Mouse (Mus musculus): ENCODE measurements at regions not wholly inside any gene's neighbourhood (a gene's known extent, or its start where the extent isn't known, plus 50 kb on each side); places are given as distances from the start of the nearest gene placed in this dataset.

DNA sequence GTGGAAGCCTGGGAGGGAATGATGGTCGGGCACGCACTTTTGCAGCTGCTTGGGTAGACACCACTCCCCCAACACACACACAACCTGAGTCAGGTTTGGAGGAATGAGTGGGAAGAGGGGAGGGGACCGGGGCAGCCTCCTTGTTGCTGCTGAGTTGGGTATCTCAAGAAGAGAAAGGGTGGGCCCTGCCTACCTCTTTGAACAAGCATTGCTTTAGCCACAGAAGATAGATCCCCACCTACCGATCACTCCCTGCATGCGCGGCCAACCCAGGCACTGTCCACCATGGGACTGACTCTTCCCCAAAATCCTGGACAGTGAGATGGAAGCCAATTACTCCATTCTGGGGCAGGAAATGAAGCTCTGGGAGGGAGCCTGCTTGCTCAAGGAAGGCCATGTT, 243.2 kb downstream of the Cbln1 start:
- ATAC-seq (ENCODE audit: low read depth) (no peak), DNase-seq (no peak)
- no peak overlapping the region for H3K4me3 ChIP-seq (replicated peaks)
- H3K4me2 ChIP-seq = no peak overlapping the region
- H3K9me3 ChIP-seq (replicated peaks) = no peaks in the 10 kb centered on the region
- H3K4me1 ChIP-seq (replicated peaks) = no peaks in the 10 kb centered on the region
- H3K27ac ChIP-seq = no peak overlapping the region
- no peaks in the 10 kb centered on the region for H3K27me3 ChIP-seq
- H3K9ac ChIP-seq = no peak overlapping the region
- no peaks in the 10 kb centered on the region for H3K36me3 ChIP-seq
- 78% methylated on average over 6 of the region's 6 CpGs for WGBS (ENCODE audit: insufficient replicate concordance)

DNA sequence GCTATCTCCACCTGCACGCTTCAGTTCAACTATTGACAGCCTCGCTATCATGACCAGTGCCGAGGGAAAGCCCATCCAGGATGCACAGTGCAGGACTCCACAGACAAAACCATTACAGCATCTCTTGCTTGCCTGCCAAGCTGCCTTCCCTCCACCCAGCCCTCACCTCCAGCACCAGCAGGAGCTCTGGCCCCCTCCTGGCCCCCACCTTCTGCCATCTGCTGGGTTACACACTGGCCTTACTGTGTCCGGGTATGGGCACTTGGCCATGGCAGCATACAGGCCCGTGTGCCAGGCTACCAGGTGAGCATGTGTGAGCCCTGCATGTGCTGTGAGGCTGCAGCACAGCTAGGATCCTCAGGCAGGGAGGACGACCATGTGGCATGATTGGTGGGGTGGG, 243.6 kb downstream of the Cbln1 start:
- ATAC-seq (ENCODE audit: low read depth) = no peak
- Histone ChIP-seq H3K4me1 (replicated peaks) (no peaks in the 10 kb centered on the region), H3K27me3 (no peaks in the 10 kb centered on the region), H3K36me3 (no peaks in the 10 kb centered on the region), H3K9ac (no peak overlapping the region), H3K4me3 (replicated peaks) (no peak overlapping the region), H3K4me2 (no peak overlapping the region), H3K9me3 (replicated peaks) (no peaks in the 10 kb centered on the region), H3K27ac (no peak overlapping the region)
- no peak for DNase-seq
- WGBS (ENCODE audit: insufficient replicate concordance) = 62% methylated on average over 6 of the region's 6 CpGs

DNA sequence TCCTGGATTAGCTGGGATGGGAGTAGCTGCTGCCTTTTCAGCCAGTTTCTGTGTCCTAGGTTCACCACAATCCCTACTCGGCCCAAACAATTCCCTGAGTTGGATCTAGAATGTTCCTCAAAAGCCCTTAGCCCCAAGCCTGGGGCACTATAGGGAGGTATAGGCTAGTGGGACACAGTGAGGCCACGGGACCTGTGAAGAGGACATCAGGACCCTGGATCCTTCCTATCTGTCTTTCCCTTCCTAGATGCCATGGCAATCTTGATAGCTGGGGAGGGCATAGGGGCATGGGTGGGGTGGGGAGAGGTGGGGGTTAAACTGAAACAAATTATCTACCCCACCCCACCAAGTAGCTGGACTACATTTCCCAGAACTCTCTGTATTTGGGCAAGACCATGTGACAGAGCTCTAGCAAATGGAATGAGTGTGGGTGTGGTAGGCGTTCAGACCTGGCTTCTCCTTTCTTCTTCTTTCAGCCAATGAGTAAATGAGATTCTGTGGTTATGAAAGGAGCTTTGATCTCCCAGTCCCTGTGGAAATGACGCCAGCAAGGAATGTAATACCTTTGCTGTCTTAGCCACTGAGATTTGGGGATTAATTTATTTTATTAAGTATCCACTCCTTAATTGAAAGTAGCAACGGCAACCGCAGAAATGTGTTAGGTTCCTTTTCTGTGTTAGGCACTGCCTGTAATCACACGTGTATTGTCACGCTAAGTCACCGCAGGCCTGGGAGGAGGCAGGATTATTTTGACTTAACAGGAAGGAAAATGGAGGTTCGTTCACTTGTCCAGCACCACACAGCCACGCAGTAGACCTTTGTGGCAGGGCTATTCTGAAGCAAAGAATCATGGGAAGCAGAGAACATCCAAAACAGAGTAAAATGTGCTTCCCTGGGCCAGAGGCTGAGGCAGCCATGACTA, 246.6 kb downstream of the Cbln1 start:
- Histone ChIP-seq H3K9me3 (replicated peaks) (no peaks in the 10 kb centered on the region), H3K4me3 (replicated peaks) (no peak overlapping the region), H3K27me3 (no peaks in the 10 kb centered on the region), H3K27ac (no peak overlapping the region), H3K4me2 (no peak overlapping the region), H3K9ac (no peak overlapping the region), H3K36me3 (no peaks in the 10 kb centered on the region), H3K4me1 (replicated peaks) (no peaks in the 10 kb centered on the region)
- DNase-seq = no peak
- whole genome bisulfite sequencing (ENCODE audit: insufficient replicate concordance) = 53% methylated on average over 11 of the region's 11 CpGs
- no peak for ATAC-seq (ENCODE audit: low read depth)

DNA sequence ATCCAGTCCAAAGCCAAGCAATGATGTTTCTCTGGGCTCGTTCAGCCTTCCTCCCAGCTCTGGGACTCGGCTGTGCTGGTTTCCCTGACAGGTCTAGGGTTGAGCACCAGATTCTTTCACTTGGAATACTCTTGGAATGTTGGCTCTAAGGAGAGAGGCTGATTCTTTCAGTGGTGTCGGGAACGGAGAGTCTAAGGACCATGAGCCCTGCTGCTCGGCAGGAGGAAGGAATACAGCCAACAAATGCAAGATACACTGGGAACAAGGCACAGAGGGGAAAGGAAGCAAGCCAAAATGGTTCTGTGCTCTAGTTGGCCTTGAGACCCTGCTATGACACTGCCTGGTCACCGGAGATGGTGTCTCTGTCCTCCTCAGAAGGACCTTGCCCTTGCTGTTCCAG, 251.8 kb downstream of the Cbln1 start:
- Histone ChIP-seq H3K4me2 (no peak overlapping the region), H3K4me1 (replicated peaks) (no peaks in the 10 kb centered on the region), H3K27ac (no peak overlapping the region), H3K4me3 (replicated peaks) (no peak overlapping the region), H3K36me3 (no peaks in the 10 kb centered on the region), H3K27me3 (0 out of 2 replicates have a peak, but pooled peaks cover 2% of the 10 kb centered on the region), H3K9ac (no peak overlapping the region), H3K9me3 (replicated peaks) (no peaks in the 10 kb centered on the region)
- 69% methylated on average over 6 of the region's 6 CpGs for WGBS (ENCODE audit: insufficient replicate concordance)
- ATAC-seq (ENCODE audit: low read depth) (no peak), DNase-seq (no peak)

DNA sequence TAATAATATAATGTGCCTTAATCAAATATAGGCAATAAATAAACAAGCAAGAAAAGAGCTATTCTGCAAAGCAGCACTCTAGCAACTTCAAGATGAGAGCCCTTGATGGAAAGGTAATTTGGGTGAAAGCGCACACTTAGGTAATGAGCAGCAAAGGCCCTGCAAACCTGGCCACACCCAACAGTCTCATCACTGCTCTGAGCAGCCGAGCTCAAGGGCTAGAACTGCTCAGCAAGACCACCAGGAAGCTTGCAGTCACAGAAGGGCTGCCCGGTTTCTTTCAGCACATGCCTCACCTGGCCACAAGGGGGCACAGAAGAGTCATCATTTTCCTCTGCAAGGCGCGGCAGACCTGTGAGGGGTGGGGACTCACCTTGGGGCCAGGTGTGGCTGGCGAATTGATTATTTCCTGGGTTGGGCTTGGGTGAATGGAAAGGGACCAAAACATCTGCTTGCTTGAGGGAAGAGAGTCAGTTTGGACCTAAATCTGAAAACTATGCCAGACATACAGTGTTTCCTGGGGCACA, 253.4 kb downstream of the Cbln1 start:
- ATAC-seq (ENCODE audit: low read depth) (no peak), DNase-seq (no peak)
- Histone ChIP-seq H3K27me3 (0 out of 2 replicates have a peak, but pooled peaks cover 2% of the 10 kb centered on the region), H3K4me2 (no peak overlapping the region), H3K4me1 (replicated peaks) (no peaks in the 10 kb centered on the region), H3K9ac (no peak overlapping the region), H3K27ac (no peak overlapping the region), H3K9me3 (replicated peaks) (no peaks in the 10 kb centered on the region), H3K36me3 (no peaks in the 10 kb centered on the region), H3K4me3 (replicated peaks) (no peak overlapping the region)
- 9% methylated on average over 6 of the region's 6 CpGs for WGBS (ENCODE audit: insufficient replicate concordance)

DNA sequence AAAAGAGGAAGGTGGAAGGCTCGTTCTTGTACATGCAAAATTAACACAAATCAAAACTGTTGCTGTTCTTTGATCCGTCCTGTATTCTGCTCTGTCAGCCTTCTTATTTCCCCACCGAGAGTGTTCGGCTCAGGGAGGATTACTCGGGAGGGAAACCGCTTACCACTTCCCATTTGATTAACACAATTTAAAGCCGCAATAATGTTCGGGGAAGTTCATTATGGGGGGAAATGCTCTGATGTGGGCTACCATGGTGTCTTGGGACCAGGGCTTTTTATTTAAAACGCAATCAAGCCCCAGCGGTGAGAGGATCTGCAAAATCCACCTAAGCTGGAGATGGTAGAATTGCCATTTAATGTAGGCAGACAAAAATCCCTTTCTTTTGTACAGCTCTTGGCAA, 257.4 kb downstream of the Cbln1 start:
- DNase-seq = no peak
- ATAC-seq (ENCODE audit: low read depth) = no peak
- 62% methylated on average over 10 of the region's 10 CpGs for WGBS (ENCODE audit: insufficient replicate concordance)
- Histone ChIP-seq H3K4me1 (replicated peaks) (no peaks in the 10 kb centered on the region), H3K9me3 (replicated peaks) (no peaks in the 10 kb centered on the region), H3K4me3 (replicated peaks) (no peak overlapping the region), H3K9ac (no peak overlapping the region), H3K4me2 (no peak overlapping the region), H3K27ac (no peak overlapping the region), H3K36me3 (no peaks in the 10 kb centered on the region), H3K27me3 (0 out of 2 replicates have a peak, but pooled peaks cover 2% of the 10 kb centered on the region)

DNA sequence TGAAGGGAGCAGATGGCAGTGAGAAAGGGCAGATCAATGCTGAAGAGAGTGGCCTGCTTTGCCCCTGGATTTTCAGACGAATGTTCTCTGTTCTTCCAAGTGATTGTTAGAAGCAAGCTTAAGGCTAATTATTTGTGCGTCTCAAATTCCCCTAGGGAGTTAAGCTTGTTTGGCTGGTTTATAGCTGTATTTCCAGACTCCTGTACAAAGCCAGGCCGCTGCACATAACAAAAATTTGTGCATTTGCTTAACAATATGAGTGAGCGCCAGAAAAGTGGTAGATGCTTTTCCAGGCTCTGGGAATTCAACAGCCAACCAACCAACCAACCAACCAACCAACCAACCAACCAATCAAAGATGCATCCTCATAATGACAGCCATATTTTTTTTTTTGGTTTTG, 261.9 kb downstream of the Cbln1 start:
- ATAC-seq (ENCODE audit: low read depth) = no peak
- H3K27ac ChIP-seq = no peak overlapping the region
- no peak overlapping the region for H3K4me3 ChIP-seq (replicated peaks)
- H3K4me1 ChIP-seq (replicated peaks) = no peaks in the 10 kb centered on the region
- H3K9me3 ChIP-seq (replicated peaks) = no peaks in the 10 kb centered on the region
- WGBS (ENCODE audit: insufficient replicate concordance) = 60% methylated on average over 4 of the region's 4 CpGs
- no peaks in the 10 kb centered on the region for H3K27me3 ChIP-seq
- DNase-seq = no peak
- H3K9ac ChIP-seq = no peak overlapping the region
- H3K4me2 ChIP-seq = no peak overlapping the region
- no peaks in the 10 kb centered on the region for H3K36me3 ChIP-seq

DNA sequence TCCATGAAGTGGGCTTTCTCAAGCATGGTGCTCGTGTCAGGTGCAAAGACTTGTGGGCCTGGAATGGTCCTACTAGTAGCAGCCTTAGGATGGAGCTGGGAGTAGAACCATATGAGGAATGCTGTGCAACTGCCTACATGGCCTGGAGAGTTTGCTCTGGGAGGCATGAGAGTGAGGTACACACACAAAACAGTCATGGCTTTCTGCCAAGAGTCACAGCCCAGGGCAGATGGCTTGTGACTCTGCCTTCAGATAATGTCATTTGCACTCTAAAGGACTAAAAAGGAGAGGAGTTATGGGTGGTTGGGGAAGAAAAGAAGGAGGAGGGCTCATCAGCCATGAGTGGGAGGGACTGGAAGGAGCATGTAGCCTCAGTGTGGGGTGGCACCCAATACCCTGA, 263.1 kb downstream of the Cbln1 start:
- H3K4me3 ChIP-seq (replicated peaks) = no peak overlapping the region
- DNase-seq (no peak), ATAC-seq (ENCODE audit: low read depth) (no peak)
- H3K27me3 ChIP-seq = no peaks in the 10 kb centered on the region
- 59% methylated on average over 1 of the region's 1 CpGs for WGBS (ENCODE audit: insufficient replicate concordance)
- no peak overlapping the region for H3K9ac ChIP-seq
- no peaks in the 10 kb centered on the region for H3K4me1 ChIP-seq (replicated peaks)
- H3K4me2 ChIP-seq = no peak overlapping the region
- no peak overlapping the region for H3K27ac ChIP-seq
- no peaks in the 10 kb centered on the region for H3K9me3 ChIP-seq (replicated peaks)
- no peaks in the 10 kb centered on the region for H3K36me3 ChIP-seq

DNA sequence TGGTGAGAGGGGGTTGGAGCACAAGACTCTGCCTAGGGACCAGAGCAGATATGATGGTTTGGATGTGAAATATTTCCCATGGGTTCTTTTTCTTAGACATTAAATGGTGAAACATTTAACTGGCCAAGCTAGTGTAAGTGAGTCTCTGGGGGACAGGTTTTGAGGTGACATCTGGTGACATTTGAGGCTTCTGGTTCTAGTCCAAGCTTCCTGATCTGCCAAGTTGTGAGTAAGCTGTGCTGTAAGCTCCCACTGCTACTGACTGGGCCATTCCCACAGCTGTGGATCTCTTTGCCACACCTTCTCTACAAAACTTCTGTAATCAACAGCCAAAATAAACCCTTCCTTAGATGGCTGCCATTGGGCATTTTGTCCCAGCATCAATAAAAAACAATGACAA, 264.4 kb downstream of the Cbln1 start:
- Histone ChIP-seq H3K9ac (no peak overlapping the region), H3K4me1 (replicated peaks) (no peaks in the 10 kb centered on the region), H3K4me2 (no peak overlapping the region), H3K36me3 (no peaks in the 10 kb centered on the region), H3K27me3 (no peaks in the 10 kb centered on the region), H3K4me3 (replicated peaks) (no peak overlapping the region), H3K27ac (no peak overlapping the region), H3K9me3 (replicated peaks) (no peaks in the 10 kb centered on the region)
- no peak for DNase-seq
- no peak for ATAC-seq (ENCODE audit: low read depth)

DNA sequence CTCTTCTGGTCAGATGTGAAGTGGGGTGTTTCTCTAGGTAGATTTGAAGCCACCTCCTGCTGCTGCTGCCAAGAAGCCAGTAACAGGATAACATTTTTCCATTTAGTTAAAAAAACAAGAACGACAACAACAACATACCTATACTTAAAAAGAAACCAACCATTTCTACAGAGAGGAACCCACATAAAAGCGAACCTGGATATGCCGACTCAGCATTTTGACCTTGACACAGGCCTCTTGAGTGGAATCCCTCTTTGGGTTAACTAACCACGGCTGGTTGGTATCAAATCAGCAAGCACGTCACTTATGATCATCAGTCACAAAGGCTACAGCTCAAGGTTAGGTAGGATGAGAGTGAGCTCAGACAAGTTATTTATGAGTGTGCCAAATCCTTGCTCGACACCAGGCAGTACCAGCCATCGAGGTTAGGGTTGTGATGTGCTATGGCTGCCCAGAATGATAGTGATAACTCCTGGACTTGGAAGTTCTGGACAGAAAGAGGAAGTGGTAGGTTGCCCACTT, 269.7 kb downstream of the Cbln1 start:
- DNase-seq = no peak
- H3K9me3 ChIP-seq (replicated peaks) = no peaks in the 10 kb centered on the region
- no peaks in the 10 kb centered on the region for H3K36me3 ChIP-seq
- ATAC-seq (ENCODE audit: low read depth) = no peak
- H3K27me3 ChIP-seq = no peaks in the 10 kb centered on the region
- no peak overlapping the region for H3K4me3 ChIP-seq (replicated peaks)
- no peak overlapping the region for H3K27ac ChIP-seq
- 60% methylated on average over 7 of the region's 7 CpGs for WGBS (ENCODE audit: insufficient replicate concordance)
- no peak overlapping the region for H3K9ac ChIP-seq
- H3K4me2 ChIP-seq = no peak overlapping the region
- no peaks in the 10 kb centered on the region for H3K4me1 ChIP-seq (replicated peaks)

DNA sequence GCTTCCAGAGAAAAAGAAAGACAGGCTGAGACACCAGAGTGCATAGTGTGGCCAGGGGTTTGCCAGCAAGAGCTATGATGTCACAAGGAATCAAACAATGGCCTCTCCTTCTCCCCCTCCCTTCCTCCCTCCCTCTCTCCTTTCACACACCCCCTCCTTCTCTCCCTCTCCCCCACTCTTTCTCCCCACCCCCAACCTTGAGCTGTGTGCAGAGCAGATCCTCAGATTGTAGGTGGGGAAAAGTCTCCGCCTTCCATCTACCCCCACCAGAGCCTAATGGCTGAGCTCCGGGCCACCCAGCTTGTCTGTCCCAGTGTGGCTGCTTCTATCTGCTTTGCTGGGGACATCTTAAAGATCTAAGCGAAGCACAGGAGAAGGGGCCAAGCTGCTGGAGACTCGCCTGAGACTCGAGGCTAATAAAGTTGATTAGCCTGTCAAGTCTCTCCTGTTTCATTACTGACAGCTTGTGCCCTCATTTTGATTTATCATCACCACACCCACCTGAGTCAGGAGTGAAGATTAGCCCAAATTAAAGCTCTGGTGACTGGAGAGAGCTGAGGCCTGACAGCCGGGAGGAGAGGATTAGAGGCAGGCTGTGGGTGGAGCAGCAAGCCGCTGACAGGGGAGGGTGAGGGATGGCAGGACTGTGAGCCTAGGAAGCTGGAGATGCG, 272.8 kb downstream of the Cbln1 start:
- 8% methylated on average over 8 of the region's 8 CpGs for WGBS (ENCODE audit: insufficient replicate concordance)
- H3K9me3 ChIP-seq (replicated peaks) = no peaks in the 10 kb centered on the region
- ATAC-seq (ENCODE audit: low read depth) (no peak), DNase-seq (no peak)
- H3K4me1 ChIP-seq (replicated peaks) = no peaks in the 10 kb centered on the region
- no peak overlapping the region for H3K27ac ChIP-seq
- H3K36me3 ChIP-seq = no peaks in the 10 kb centered on the region
- no peak overlapping the region for H3K4me3 ChIP-seq (replicated peaks)
- no peaks in the 10 kb centered on the region for H3K27me3 ChIP-seq
- H3K9ac ChIP-seq = no peak overlapping the region
- no peak overlapping the region for H3K4me2 ChIP-seq

Measured in liver, embryonic 13.5 days (tissue).